Mouse (Mus musculus): ENCODE measurements at regions not wholly inside any gene's neighbourhood (a gene's known extent, or its start where the extent isn't known, plus 50 kb on each side); places are given as distances from the start of the nearest gene placed in this dataset.

GRCm38 (mm10) chr2:170280733-170281132 lies 132.8 kb upstream of the Zfp217 start:
- Histone ChIP-seq H3K27ac (ENCODE audit: low read length) (no peak overlapping the region), H3K9ac (ENCODE audit: low read length) (no peak overlapping the region), H3K4me1 (replicated peaks; ENCODE audit: control insufficient read depth, insufficient read depth, low read length) (peaks cover 5% of the 10 kb centered on the region; the same call in 1 of the 2 replicates), H3K4me2 (ENCODE audit: low read depth, low read length) (no peak overlapping the region), H3K27me3 (ENCODE audit: control insufficient read depth, insufficient read depth, low read depth, low read length) (no peaks in the 10 kb centered on the region), H3K36me3 (ENCODE audit: control insufficient read depth, insufficient read depth, low read length) (no peaks in the 10 kb centered on the region), H3K9me3 (ENCODE audit: control insufficient read depth, low read length) (no peaks in the 10 kb centered on the region), H3K4me3 (ENCODE audit: low read length) (no peak overlapping the region)
- no peak for ATAC-seq (ENCODE audit: low read depth)
- 61% methylated on average over 6 of the region's 6 CpGs for WGBS

- no peak overlapping the region for H3K4me2 ChIP-seq (ENCODE audit: low read depth, low read length)
- H3K27me3 ChIP-seq (ENCODE audit: control insufficient read depth, insufficient read depth, low read depth, low read length): no peaks in the 10 kb centered on the region
- H3K9ac ChIP-seq (ENCODE audit: low read length): no peak overlapping the region
- ATAC-seq (ENCODE audit: low read depth): peak; percentile 56
- no peaks in the 10 kb centered on the region for H3K36me3 ChIP-seq (ENCODE audit: control insufficient read depth, insufficient read depth, low read length)
- no peaks in the 10 kb centered on the region for H3K9me3 ChIP-seq (ENCODE audit: control insufficient read depth, low read length)
- WGBS: 28% methylated on average over 8 of the region's 8 CpGs
- H3K4me1 ChIP-seq (replicated peaks; ENCODE audit: control insufficient read depth, insufficient read depth, low read length): peaks cover 5% of the 10 kb centered on the region; the same call in 1 of the 2 replicates
- no peak overlapping the region for H3K4me3 ChIP-seq (ENCODE audit: low read length)
- no peak overlapping the region for H3K27ac ChIP-seq (ENCODE audit: low read length)
Observed at GRCm38 (mm10) chr2:170277896-170278295, 130.0 kb upstream of the Zfp217 start.

- no peaks in the 10 kb centered on the region for H3K36me3 ChIP-seq (ENCODE audit: control insufficient read depth, insufficient read depth, low read length)
- no peak overlapping the region for H3K4me3 ChIP-seq (ENCODE audit: low read length)
- H3K27ac ChIP-seq (ENCODE audit: low read length): no peak overlapping the region
- H3K27me3 ChIP-seq (ENCODE audit: control insufficient read depth, insufficient read depth, low read depth, low read length): no peaks in the 10 kb centered on the region
- no peak overlapping the region for H3K9ac ChIP-seq (ENCODE audit: low read length)
- no peak for ATAC-seq (ENCODE audit: low read depth)
- H3K9me3 ChIP-seq (ENCODE audit: control insufficient read depth, low read length): no peaks in the 10 kb centered on the region
- 72% methylated on average over 18 of the region's 18 CpGs for WGBS
- no peak overlapping the region for H3K4me2 ChIP-seq (ENCODE audit: low read depth, low read length)
- H3K4me1 ChIP-seq (replicated peaks; ENCODE audit: control insufficient read depth, insufficient read depth, low read length): peaks cover 5% of the 10 kb centered on the region; the same call in 1 of the 2 replicates
Observed at GRCm38 (mm10) chr2:170277182-170277767, 129.4 kb upstream of the Zfp217 start.

GRCm38 (mm10) chr2:170275687-170276086 lies 127.8 kb upstream of the Zfp217 start:
- no peak for ATAC-seq (ENCODE audit: low read depth)
- no peak overlapping the region for H3K4me3 ChIP-seq (ENCODE audit: low read length)
- no peak overlapping the region for H3K27ac ChIP-seq (ENCODE audit: low read length)
- no peaks in the 10 kb centered on the region for H3K27me3 ChIP-seq (ENCODE audit: control insufficient read depth, insufficient read depth, low read depth, low read length)
- H3K4me1 ChIP-seq (replicated peaks; ENCODE audit: control insufficient read depth, insufficient read depth, low read length): peaks cover 5% of the 10 kb centered on the region; the same call in 1 of the 2 replicates
- no peak overlapping the region for H3K4me2 ChIP-seq (ENCODE audit: low read depth, low read length)
- peaks cover 3% of the 10 kb centered on the region; the same call in 1 of the 2 replicates for H3K9me3 ChIP-seq (ENCODE audit: control insufficient read depth, low read length)
- no peak overlapping the region for H3K9ac ChIP-seq (ENCODE audit: low read length)
- H3K36me3 ChIP-seq (ENCODE audit: control insufficient read depth, insufficient read depth, low read length): no peaks in the 10 kb centered on the region
- 78% methylated on average over 4 of the region's 4 CpGs for WGBS

DNA sequence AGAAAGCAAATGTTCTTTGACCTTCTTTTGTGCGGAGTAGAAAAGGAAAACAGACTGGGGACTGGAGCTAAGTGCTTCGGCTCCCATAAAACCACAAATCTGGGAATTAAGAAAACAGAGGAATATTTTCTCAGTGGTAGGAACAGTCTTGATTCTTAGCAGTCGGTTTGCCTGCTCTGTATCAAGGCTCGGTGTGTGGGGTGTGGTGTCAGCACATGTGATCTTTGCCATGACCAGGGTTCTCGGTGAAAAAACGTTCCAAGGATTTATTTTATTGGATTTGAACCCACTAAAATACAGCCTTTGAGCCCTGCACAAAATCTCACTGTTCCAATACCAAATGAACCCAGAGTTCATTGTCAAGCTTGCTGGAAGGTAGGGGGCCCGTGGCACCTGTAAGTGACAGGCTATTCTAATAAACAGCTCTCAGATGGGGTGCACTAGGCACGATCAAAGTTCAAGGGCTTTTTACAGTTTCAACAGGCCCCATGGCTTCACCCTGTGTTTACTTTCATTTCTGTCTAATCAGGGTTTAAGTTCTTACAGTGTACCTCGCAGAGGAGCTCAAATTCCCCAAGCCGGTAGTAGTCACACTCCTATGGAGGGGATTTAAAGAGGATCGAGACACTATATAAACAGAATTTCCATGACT lies 122.1 kb upstream of the Zfp217 start:
- peak overlapping the region; percentile 53 for H3K27ac ChIP-seq (ENCODE audit: low read length)
- H3K9me3 ChIP-seq (ENCODE audit: control insufficient read depth, low read length): peaks cover 3% of the 10 kb centered on the region; the same call in 1 of the 2 replicates
- ATAC-seq (ENCODE audit: low read depth): peak; percentile 29; the same call in 1 of the 2 replicates
- H3K27me3 ChIP-seq (ENCODE audit: control insufficient read depth, insufficient read depth, low read depth, low read length): no peaks in the 10 kb centered on the region
- 44% methylated on average over 11 of the region's 11 CpGs for WGBS
- H3K4me1 ChIP-seq (replicated peaks; ENCODE audit: control insufficient read depth, insufficient read depth, low read length): peaks cover 19% of the 10 kb centered on the region
- no peaks in the 10 kb centered on the region for H3K36me3 ChIP-seq (ENCODE audit: control insufficient read depth, insufficient read depth, low read length)
- H3K4me3 ChIP-seq (ENCODE audit: low read length): no peak overlapping the region
- no peak overlapping the region for H3K9ac ChIP-seq (ENCODE audit: low read length)
- H3K4me2 ChIP-seq (ENCODE audit: low read depth, low read length): no peak overlapping the region; the same call in 1 of the 2 replicates

DNA sequence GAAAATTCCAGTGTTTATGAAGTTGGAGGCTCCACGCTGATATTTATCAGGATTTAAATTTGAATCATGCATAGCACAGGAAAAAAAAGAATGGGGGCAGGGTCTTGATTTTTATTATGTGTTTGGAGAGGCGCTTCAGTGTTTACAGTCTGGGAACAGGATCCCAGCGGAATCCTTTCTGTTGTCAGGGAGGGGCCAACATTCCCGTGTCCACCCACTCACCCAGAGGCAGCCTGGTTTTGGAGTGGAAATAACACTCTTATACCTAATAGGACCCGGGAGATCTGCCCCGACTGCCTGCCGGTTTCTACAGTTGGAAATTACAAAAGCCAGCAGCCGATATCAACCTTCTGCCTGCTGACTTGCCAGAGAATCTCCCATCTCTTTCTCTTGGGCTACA lies 120.2 kb upstream of the Zfp217 start:
- Histone ChIP-seq H3K4me2 (ENCODE audit: low read depth, low read length) (peak overlapping the region; percentile 17; the same call in 1 of the 2 replicates), H3K27ac (ENCODE audit: low read length) (peak overlapping the region; percentile 74), H3K9me3 (ENCODE audit: control insufficient read depth, low read length) (peaks cover 3% of the 10 kb centered on the region; the same call in 1 of the 2 replicates), H3K36me3 (ENCODE audit: control insufficient read depth, insufficient read depth, low read length) (no peaks in the 10 kb centered on the region), H3K27me3 (ENCODE audit: control insufficient read depth, insufficient read depth, low read depth, low read length) (no peaks in the 10 kb centered on the region), H3K4me3 (ENCODE audit: low read length) (no peak overlapping the region), H3K9ac (ENCODE audit: low read length) (0 out of 2 replicates have a peak overlapping the region, but pooled peaks have one; percentile 3), H3K4me1 (replicated peaks; ENCODE audit: control insufficient read depth, insufficient read depth, low read length) (peaks cover 19% of the 10 kb centered on the region)
- ATAC-seq (ENCODE audit: low read depth): peak; percentile 63
- 7% methylated on average over 8 of the region's 8 CpGs for WGBS

DNA sequence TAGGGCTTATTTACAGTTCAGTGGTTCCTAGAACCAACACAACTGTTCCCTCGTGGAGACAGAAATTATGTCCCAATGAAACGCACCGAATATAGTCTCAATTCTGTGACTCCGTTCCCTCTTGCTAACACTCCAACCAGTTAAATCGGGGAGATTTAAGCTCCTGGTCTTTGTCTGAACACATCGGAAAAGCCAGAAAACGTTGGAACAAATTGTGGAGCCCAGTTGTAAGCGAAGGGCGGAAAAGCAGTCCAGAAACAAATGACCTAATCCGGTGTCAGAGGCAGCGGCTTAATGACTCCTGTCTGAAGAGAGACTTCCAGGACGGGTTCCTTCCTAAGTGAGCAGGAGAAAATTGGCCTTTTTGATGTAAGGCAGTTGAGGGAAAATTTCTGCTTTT lies 119.2 kb upstream of the Zfp217 start:
- peak; percentile 27; the same call in 1 of the 2 replicates for ATAC-seq (ENCODE audit: low read depth)
- WGBS: 5% methylated on average over 12 of the region's 12 CpGs
- Histone ChIP-seq H3K4me3 (ENCODE audit: low read length) (peak overlapping the region; percentile 39), H3K4me1 (replicated peaks; ENCODE audit: control insufficient read depth, insufficient read depth, low read length) (peaks cover 19% of the 10 kb centered on the region), H3K27ac (ENCODE audit: low read length) (peak overlapping the region; percentile 74), H3K9ac (ENCODE audit: low read length) (peak overlapping the region; percentile 45), H3K9me3 (ENCODE audit: control insufficient read depth, low read length) (peaks cover 3% of the 10 kb centered on the region; the same call in 1 of the 2 replicates), H3K36me3 (ENCODE audit: control insufficient read depth, insufficient read depth, low read length) (no peaks in the 10 kb centered on the region), H3K27me3 (ENCODE audit: control insufficient read depth, insufficient read depth, low read depth, low read length) (no peaks in the 10 kb centered on the region), H3K4me2 (ENCODE audit: low read depth, low read length) (peak overlapping the region; percentile 55)

DNA sequence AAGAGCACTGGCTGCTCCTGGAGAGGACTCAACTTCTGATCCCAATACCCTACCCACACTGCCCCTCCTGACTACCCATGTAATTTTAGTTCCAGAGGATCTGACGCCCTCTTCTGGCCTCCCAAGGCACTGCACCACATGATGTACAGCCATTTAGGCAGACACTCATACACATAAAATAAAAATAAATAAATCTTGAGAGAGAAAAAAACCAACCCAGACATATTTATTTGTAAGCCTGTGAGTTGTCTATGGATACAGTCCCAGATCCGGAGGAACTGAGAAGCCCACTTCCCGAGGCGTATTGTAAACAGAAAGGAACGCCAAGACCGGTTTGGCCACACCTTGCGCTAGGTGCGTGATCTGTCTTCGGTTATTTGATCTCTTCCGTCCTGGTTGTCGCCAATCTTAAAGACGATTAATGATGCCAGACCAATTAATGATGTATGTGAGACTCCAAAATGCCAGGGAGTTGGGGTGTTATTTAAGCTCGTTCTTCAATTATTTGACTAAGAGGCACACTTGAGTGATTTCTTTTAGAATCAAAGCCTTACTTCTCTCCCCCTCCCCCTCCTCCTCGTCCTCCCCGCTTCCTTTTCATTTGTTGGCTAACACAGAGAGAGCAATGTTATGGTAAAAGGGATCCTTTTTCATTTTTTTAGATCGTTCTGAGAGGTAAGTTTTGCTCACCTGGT lies 118.7 kb upstream of the Zfp217 start:
- Histone ChIP-seq H3K4me1 (replicated peaks; ENCODE audit: control insufficient read depth, insufficient read depth, low read length) (peaks cover 19% of the 10 kb centered on the region), H3K9me3 (ENCODE audit: control insufficient read depth, low read length) (no peaks in the 10 kb centered on the region), H3K4me2 (ENCODE audit: low read depth, low read length) (peak overlapping the region; percentile 55), H3K36me3 (ENCODE audit: control insufficient read depth, insufficient read depth, low read length) (no peaks in the 10 kb centered on the region), H3K9ac (ENCODE audit: low read length) (peak overlapping the region; percentile 48), H3K27me3 (ENCODE audit: control insufficient read depth, insufficient read depth, low read depth, low read length) (no peaks in the 10 kb centered on the region), H3K4me3 (ENCODE audit: low read length) (peak overlapping the region; percentile 39), H3K27ac (ENCODE audit: low read length) (peak overlapping the region; percentile 74)
- 11% methylated on average over 16 of the region's 16 CpGs for WGBS
- peak; percentile 11; the same call in 1 of the 2 replicates for ATAC-seq (ENCODE audit: low read depth)

DNA sequence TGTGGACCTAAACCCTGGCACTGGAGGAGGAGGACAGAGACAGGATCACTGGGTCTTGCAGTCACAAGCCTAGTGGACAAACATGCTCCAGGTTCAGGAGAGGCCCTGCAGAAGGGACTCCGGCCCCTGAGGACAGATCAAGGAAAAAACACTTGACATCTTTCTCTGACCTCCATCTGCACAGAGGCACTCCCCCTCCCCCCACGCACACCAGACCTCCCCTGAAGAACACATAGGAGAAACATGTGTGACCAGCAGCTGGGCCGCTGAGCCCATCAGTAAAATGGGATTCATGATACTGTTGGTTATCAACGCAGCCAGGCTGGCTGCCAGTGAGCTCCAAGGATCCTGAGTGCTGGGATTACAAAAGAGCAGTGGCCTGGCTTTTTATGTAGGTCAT lies 115.7 kb upstream of the Zfp217 start:
- Histone ChIP-seq H3K36me3 (ENCODE audit: control insufficient read depth, insufficient read depth, low read length) (no peaks in the 10 kb centered on the region), H3K9me3 (ENCODE audit: control insufficient read depth, low read length) (no peaks in the 10 kb centered on the region), H3K4me1 (replicated peaks; ENCODE audit: control insufficient read depth, insufficient read depth, low read length) (peaks cover 13% of the 10 kb centered on the region), H3K9ac (ENCODE audit: low read length) (no peak overlapping the region), H3K27ac (ENCODE audit: low read length) (no peak overlapping the region; the same call in 1 of the 2 replicates), H3K27me3 (ENCODE audit: control insufficient read depth, insufficient read depth, low read depth, low read length) (no peaks in the 10 kb centered on the region), H3K4me3 (ENCODE audit: low read length) (no peak overlapping the region), H3K4me2 (ENCODE audit: low read depth, low read length) (no peak overlapping the region)
- WGBS: 40% methylated on average over 4 of the region's 4 CpGs
- ATAC-seq (ENCODE audit: low read depth): no peak
